Mouse (Mus musculus) kidney, adult 18-20 months (tissue): ENCODE measurements at regions not wholly inside any gene's neighbourhood (a gene's known extent, or its start where the extent isn't known, plus 50 kb on each side); places are given as distances from the start of the nearest gene placed in this dataset.

Source experiments
- DNase-seq: peaks from one replicate; pipeline ENCODE4 v3.0.0; 2021

- DNase-seq, result peak; percentile 27
These were observed 76.3 kb upstream of the Pkdcc start for GRCm38 (mm10) chr17:83138493-83139417.

GRCm38 (mm10) chr17:83148371-83148929 lies 66.6 kb upstream of the Pkdcc start:
- DNase-seq, result peak; percentile 52

GRCm38 (mm10) chr17:83149336-83149735 lies 65.8 kb upstream of the Pkdcc start:
- DNase-seq, result no peak

GRCm38 (mm10) chr17:83155106-83155505 lies 60.0 kb upstream of the Pkdcc start:
- no peak for DNase-seq

- DNase-seq, result no peak
These were observed 58.4 kb upstream of the Pkdcc start for GRCm38 (mm10) chr17:83156682-83157081.

GRCm38 (mm10) chr17:83158053-83158452 lies 57.0 kb upstream of the Pkdcc start:
- no peak for DNase-seq

GRCm38 (mm10) chr17:83158652-83159051 lies 56.4 kb upstream of the Pkdcc start:
- DNase-seq, result no peak

- no peak for DNase-seq
These were observed 55.5 kb upstream of the Pkdcc start for GRCm38 (mm10) chr17:83159634-83160033.

- DNase-seq, result no peak
These were observed 54.8 kb upstream of the Pkdcc start for GRCm38 (mm10) chr17:83160296-83160695.

GRCm38 (mm10) chr17:83161731-83162130 lies 53.4 kb upstream of the Pkdcc start:
- no peak for DNase-seq

GRCm38 (mm10) chr17:83163952-83164560 lies 51.0 kb upstream of the Pkdcc start:
- no peak for DNase-seq

GRCm38 (mm10) chr17:83164728-83165127 lies 50.4 kb upstream of the Pkdcc start:
- no peak for DNase-seq

- DNase-seq, result no peak
These were observed 50.0 kb upstream of the Pkdcc start for GRCm38 (mm10) chr17:83165140-83165539.
